Mouse (Mus musculus): ENCODE measurements around the gene Etl4.
"Not testable (repeated sequence)": the region's sequence is repeated elsewhere in the genome, so short reads cannot be mapped to it uniquely, and the experiment has no call there.

The Etl4 gene

GRCm38 (mm10) chr2:20642818-20643217 is 733.2 kb downstream of the Etl4 start:
- no peak for DNase-seq (ENCODE audit: extremely low spot score, low spot score)

- no peak for DNase-seq (ENCODE audit: extremely low spot score, low spot score)
Measured at GRCm38 (mm10) chr2:20649817-20650216, 740.2 kb downstream of the Etl4 start.

- no peak for DNase-seq (ENCODE audit: extremely low spot score, low spot score)
Measured at GRCm38 (mm10) chr2:20653116-20653515, 743.5 kb downstream of the Etl4 start.

GRCm38 (mm10) chr2:20654058-20654457 is 744.5 kb downstream of the Etl4 start:
- DNase-seq (ENCODE audit: extremely low spot score, low spot score), result no peak

GRCm38 (mm10) chr2:20654598-20655340 is 745.2 kb downstream of the Etl4 start:
- DNase-seq (ENCODE audit: extremely low spot score, low spot score), result no peak

GRCm38 (mm10) chr2:20655341-20655612 is 745.7 kb downstream of the Etl4 start:
- no peak for DNase-seq (ENCODE audit: extremely low spot score, low spot score)

- DNase-seq (ENCODE audit: extremely low spot score, low spot score), result no peak
Measured at GRCm38 (mm10) chr2:20657856-20658255, 748.3 kb downstream of the Etl4 start.

GRCm38 (mm10) chr2:20661841-20662240 is 752.3 kb downstream of the Etl4 start:
- no peak for DNase-seq (ENCODE audit: extremely low spot score, low spot score)

- DNase-seq (ENCODE audit: extremely low spot score, low spot score), result no peak
Measured at GRCm38 (mm10) chr2:20662696-20663095, 753.1 kb downstream of the Etl4 start.

GRCm38 (mm10) chr2:20665309-20665971 is 755.9 kb downstream of the Etl4 start:
- DNase-seq (ENCODE audit: extremely low spot score, low spot score), result peak; percentile 19

GRCm38 (mm10) chr2:20666051-20666478 is 756.5 kb downstream of the Etl4 start:
- peak; percentile 43 for DNase-seq (ENCODE audit: extremely low spot score, low spot score)

GRCm38 (mm10) chr2:20667876-20668275 is 758.3 kb downstream of the Etl4 start:
- no peak for DNase-seq (ENCODE audit: extremely low spot score, low spot score)

GRCm38 (mm10) chr2:20668276-20669030 is 758.9 kb downstream of the Etl4 start:
- not testable (repeated sequence) for DNase-seq (ENCODE audit: extremely low spot score, low spot score)

- DNase-seq (ENCODE audit: extremely low spot score, low spot score), result no peak
Measured at GRCm38 (mm10) chr2:20669367-20669766, 759.8 kb downstream of the Etl4 start.

- DNase-seq (ENCODE audit: extremely low spot score, low spot score), result no peak
Measured at GRCm38 (mm10) chr2:20671546-20672255, 762.1 kb downstream of the Etl4 start.

- DNase-seq (ENCODE audit: extremely low spot score, low spot score), result no peak
Measured at GRCm38 (mm10) chr2:20672281-20672680, 762.7 kb downstream of the Etl4 start.

- peak; percentile 52 for DNase-seq (ENCODE audit: extremely low spot score, low spot score)
Measured at GRCm38 (mm10) chr2:20672803-20673603, 763.4 kb downstream of the Etl4 start.

- no peak for DNase-seq (ENCODE audit: extremely low spot score, low spot score)
Measured at GRCm38 (mm10) chr2:20676379-20676778, 766.8 kb downstream of the Etl4 start.

GRCm38 (mm10) chr2:20678793-20679192 is 769.2 kb downstream of the Etl4 start:
- DNase-seq (ENCODE audit: extremely low spot score, low spot score), result no peak

- not testable (repeated sequence) for DNase-seq (ENCODE audit: extremely low spot score, low spot score)
Measured at GRCm38 (mm10) chr2:20682203-20682602, 772.6 kb downstream of the Etl4 start.

GRCm38 (mm10) chr2:20689389-20689788 is 779.8 kb downstream of the Etl4 start:
- DNase-seq (ENCODE audit: extremely low spot score, low spot score), result no peak
